Mouse (Mus musculus): ENCODE measurements around the gene Slc19a1. TPM values are rescaled to one million over a fixed set of nuclear protein-coding genes. Genes with fewer than 3 reads are reported as not detected.

Slc19a1 gene
- 60.3 TPM for polyA plus RNA-seq (2017; shearing (Covaris generic))

DNA sequence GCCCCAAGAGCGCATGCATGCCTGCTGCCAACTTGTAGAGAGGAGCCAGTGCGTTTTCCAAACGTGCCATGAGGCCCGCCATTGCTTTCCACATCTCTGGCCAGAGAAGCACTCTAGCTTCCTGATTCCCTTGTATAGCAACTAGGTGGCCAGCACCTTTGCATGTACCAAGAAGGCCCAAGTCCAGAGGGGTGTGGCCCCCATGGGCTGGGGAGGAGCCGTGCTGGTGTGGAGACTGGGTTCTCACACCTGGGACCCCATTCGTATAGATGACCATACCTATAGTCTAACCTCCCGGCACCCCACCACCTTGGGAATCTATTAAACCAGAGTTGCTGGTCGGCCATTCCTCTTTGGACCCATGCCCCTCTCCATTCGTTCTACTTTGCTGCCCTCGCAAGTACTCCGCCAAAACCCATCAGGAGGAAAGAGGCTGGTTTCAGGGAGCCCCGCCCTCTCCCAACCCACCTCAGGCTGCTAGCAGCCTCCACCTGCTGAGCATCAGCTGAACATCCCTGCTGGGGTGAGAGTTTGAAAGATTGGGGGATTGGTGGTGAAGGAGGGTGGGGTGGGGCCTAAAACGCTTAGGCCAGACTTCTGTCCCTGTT, at the start of gene Slc19a1:
Gene Slc19a1 (plus strand): TSS at position 474 of the 608 bp plus-strand sequence.

Other genes with a start within 250 kb of the Slc19a1 start
- gene Pcbp3, start 70.4 kb upstream of the Slc19a1 start, polyA plus RNA-seq (2017; shearing (Covaris generic)), result 21.1 TPM
- 0.49 TPM for gene Col18a1, start 134.3 kb downstream of the Slc19a1 start, polyA plus RNA-seq (2017; shearing (Covaris generic))
- 51.8 TPM for gene Pofut2, start 227.0 kb downstream of the Slc19a1 start, polyA plus RNA-seq (2017; shearing (Covaris generic))